Mouse (Mus musculus): ENCODE measurements around the gene St6galnac1.

DNA sequence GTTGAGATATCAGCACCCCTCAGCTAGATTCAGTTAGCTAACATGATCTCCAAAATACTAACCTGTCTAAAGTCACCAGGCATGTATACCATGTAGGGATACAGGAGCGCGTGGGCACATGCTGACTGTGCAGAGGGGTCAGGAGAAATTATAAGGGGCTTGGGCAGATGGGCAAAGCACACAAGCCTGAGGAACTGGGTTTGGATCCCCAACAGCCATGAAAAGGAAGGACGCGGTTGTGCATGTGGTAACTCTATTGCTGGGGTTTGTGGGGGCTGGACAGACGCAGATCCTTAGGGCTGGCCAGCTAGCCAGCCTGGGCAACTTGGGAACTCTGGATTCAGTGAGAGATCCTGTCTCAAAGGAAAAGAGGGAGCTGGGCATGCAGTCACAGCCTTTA lies 42.3 kb upstream of the St6galnac1 start:
- TF ChIP-seq EP300 (IDR thresholded peaks at IDR 0.05; ENCODE audit: low read depth) (no peak), CTCF (IDR thresholded peaks at IDR 0.05; ENCODE audit: low read depth) (no peak)

Measured in liver, embryonic 14.5 days (tissue).